In the genomic region with DNA sequence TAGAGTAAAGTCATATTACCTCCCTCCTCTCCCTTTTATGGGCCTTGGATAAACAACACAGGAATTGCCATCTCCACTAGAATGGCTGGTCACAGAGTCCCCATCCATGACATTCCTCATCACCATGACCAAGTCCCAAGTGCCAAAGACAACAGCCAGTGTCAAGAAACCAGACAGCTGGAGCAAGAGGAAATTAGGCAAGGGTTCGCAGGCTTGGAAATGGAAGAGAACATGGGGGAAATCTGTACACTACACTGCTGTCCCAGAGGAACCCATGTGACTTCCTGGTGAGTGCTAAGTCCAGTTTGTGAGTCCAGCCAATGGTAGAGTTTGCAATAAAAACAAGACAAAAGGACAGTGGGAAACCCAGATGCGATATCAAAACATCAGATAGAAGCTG, we compare ENCODE assay signal across 14 mouse cellular contexts. TPM values are rescaled to one million over a fixed set of nuclear protein-coding genes. Genes with fewer than 3 reads are reported as not detected.
DNase-seq lines count a peak whose midpoint lies in the region; ATAC-seq and TF ChIP-seq lines count a peak whose summit lies in the region.
"Had no signal": no experiment of that assay in that cellular context is flagged by ENCODE, and none has a peak within 500 bp of the region (broad histone marks: within the 10 kb centered on the region; RNA-seq: fewer than 3 reads in every experiment).

No protein-coding gene starts in this region.

- intact Hi-C loops in heart, postnatal 10 days (cut with DNase I): no loop called here

- ATAC-seq in kidney, postnatal 0 days (replicated peaks; ENCODE audit: low FRiP score, low read depth): no peak
- ATAC-seq in forebrain, postnatal 0 days: no peak
- no peak for ATAC-seq in forebrain, embryonic 11.5 days (replicated peaks; ENCODE audit: low FRiP score)
- ATAC-seq: liver, embryonic 12.5 days; midbrain, embryonic 15.5 days had no signal

- TF ChIP-seq CTCF in kidney, postnatal 0 days (IDR thresholded peaks at IDR 0.05; ENCODE audit: low read depth): no peak
- TF ChIP-seq CTCF in forebrain, postnatal 0 days (IDR thresholded peaks at IDR 0.05; ENCODE audit: low read depth): no peak

- no peak overlapping the region for H3K4me2 ChIP-seq in kidney, postnatal 0 days (ENCODE audit: low read length)
- no peak overlapping the region for H3K4me2 ChIP-seq in forebrain, postnatal 0 days (ENCODE audit: low read depth)
- no peak overlapping the region for H3K4me2 ChIP-seq in forebrain, embryonic 11.5 days (ENCODE audit: low read depth, low read length, severe bottlenecking)
- H3K4me2 ChIP-seq: heart, embryonic 13.5 days; liver, embryonic 12.5 days; midbrain, embryonic 15.5 days had no signal

- no peaks in the 10 kb centered on the region for H3K9me3 ChIP-seq in kidney, postnatal 0 days (replicated peaks; ENCODE audit: low read length)
- H3K9me3 ChIP-seq in forebrain, postnatal 0 days (ENCODE audit: low read length): no peaks in the 10 kb centered on the region
- H3K9me3 ChIP-seq in forebrain, embryonic 11.5 days (ENCODE audit: control insufficient read depth, low read length): no peaks in the 10 kb centered on the region
- H3K9me3 ChIP-seq: heart, embryonic 13.5 days; liver, embryonic 12.5 days; midbrain, embryonic 15.5 days had no signal

- H3K27me3 ChIP-seq in kidney, postnatal 0 days (ENCODE audit: insufficient read depth, low read length): no peaks in the 10 kb centered on the region
- H3K27me3 ChIP-seq in forebrain, postnatal 0 days (ENCODE audit: insufficient read depth, low read length): no peaks in the 10 kb centered on the region
- H3K27me3 ChIP-seq in forebrain, embryonic 11.5 days (ENCODE audit: control insufficient read depth, insufficient read depth, low read length): no peaks in the 10 kb centered on the region
- H3K27me3 ChIP-seq: heart, embryonic 13.5 days; liver, embryonic 12.5 days; midbrain, embryonic 15.5 days had no signal

- no peak overlapping the region for H3K9ac ChIP-seq in kidney, postnatal 0 days (ENCODE audit: low read depth, low read length)
- H3K9ac ChIP-seq in forebrain, postnatal 0 days: no peak overlapping the region
- no peak overlapping the region for H3K9ac ChIP-seq in forebrain, embryonic 11.5 days (ENCODE audit: low read length)
- H3K9ac ChIP-seq: heart, embryonic 13.5 days; liver, embryonic 12.5 days; midbrain, embryonic 15.5 days had no signal

- WGBS in kidney, postnatal 0 days: 65% methylated on average over 2 of the region's 2 CpGs
- 89% methylated on average over 2 of the region's 2 CpGs for WGBS in forebrain, postnatal 0 days
- 95% methylated on average over 2 of the region's 2 CpGs for WGBS in forebrain, embryonic 11.5 days

- no peaks in the 10 kb centered on the region for H3K4me1 ChIP-seq in kidney, postnatal 0 days (replicated peaks; ENCODE audit: insufficient read depth, low read length)
- no peaks in the 10 kb centered on the region for H3K4me1 ChIP-seq in forebrain, postnatal 0 days (ENCODE audit: insufficient read depth)
- no peaks in the 10 kb centered on the region for H3K4me1 ChIP-seq in forebrain, embryonic 11.5 days (replicated peaks; ENCODE audit: control insufficient read depth, insufficient read depth, low read length)
- H3K4me1 ChIP-seq: liver, embryonic 12.5 days; midbrain, embryonic 15.5 days had no signal

- no peak overlapping the region for H3K4me3 ChIP-seq in kidney, postnatal 0 days (replicated peaks; ENCODE audit: low read depth, low read length)
- no peak overlapping the region for H3K4me3 ChIP-seq in forebrain, postnatal 0 days (ENCODE audit: low read depth, low read length)
- no peak overlapping the region for H3K4me3 ChIP-seq in forebrain, embryonic 11.5 days (ENCODE audit: low read depth, low read length)
- H3K4me3 ChIP-seq: heart, embryonic 13.5 days; liver, embryonic 12.5 days; midbrain, embryonic 15.5 days had no signal

- DNase-seq in kidney, adult 18-20 months: peak; percentile 13
- no peak for DNase-seq in kidney, postnatal 4 days
- DNase-seq in heart, adult 9 months (ENCODE audit: low spot score in 2 of 2): peak; percentile 75 to 87
- peak; percentile 59 to 60 for DNase-seq in heart, postnatal 10 days
- DNase-seq in kidney, postnatal 0 days (ENCODE audit: low spot score): peak; percentile 33
- DNase-seq in forebrain, postnatal 0 days: no peak
- DNase-seq in forebrain, embryonic 11.5 days (ENCODE audit: low spot score): no peak
- DNase-seq: cerebellum, adult 8-10 months; embryo, embryonic 11 days; layer of hippocampus, adult 9-11 months; thymus, adult 18-20 months had no signal

- H3K36me3 ChIP-seq in kidney, postnatal 0 days (ENCODE audit: insufficient read depth, low read length): no peaks in the 10 kb centered on the region
- H3K36me3 ChIP-seq in forebrain, postnatal 0 days (ENCODE audit: insufficient read depth): no peaks in the 10 kb centered on the region
- H3K36me3 ChIP-seq in forebrain, embryonic 11.5 days (ENCODE audit: control insufficient read depth, insufficient read depth, low read length): no peaks in the 10 kb centered on the region; the same call in 1 of the 2 replicates
- H3K36me3 ChIP-seq: heart, embryonic 13.5 days; liver, embryonic 12.5 days; midbrain, embryonic 15.5 days had no signal

- no peak overlapping the region for H3K27ac ChIP-seq in kidney, postnatal 0 days
- H3K27ac ChIP-seq in forebrain, postnatal 0 days (ENCODE audit: low read depth, low read length): no peak overlapping the region
- H3K27ac ChIP-seq in forebrain, embryonic 11.5 days (ENCODE audit: low read depth, low read length): no peak overlapping the region
- H3K27ac ChIP-seq: heart, embryonic 13.5 days; liver, embryonic 12.5 days; midbrain, embryonic 15.5 days had no signal

RNA-seq across cellular contexts. Expression of gene Rnf144a, which starts 47.7 kb away (rescaled TPM):
- total RNA-seq in heart, postnatal 10 days (2021): 10 to 100 TPM; 42.4 to 54.3 TPM
- polyA plus RNA-seq in kidney, postnatal 0 days (2015; fragmentation: Nextera tagmentation; extraction: Ambion mirVana): 19.2 and 21.7 TPM in 2 replicates
- total RNA-seq in forebrain, postnatal 0 days (2014; rRNA removed): 27.4 and 39.1 TPM in 2 replicates
- 16.4 and 23.1 TPM in 2 replicates for polyA plus RNA-seq in forebrain, postnatal 0 days (2015; fragmentation: Nextera tagmentation; extraction: Ambion mirVana)
- polyA plus RNA-seq in forebrain, embryonic 11.5 days (2014; fragmentation: Nextera tagmentation; extraction: Ambion mirVana): 36.8 and 39.3 TPM in 2 replicates

Comparison
In these comparisons a context has a peak if more than half of its experiments do, and no peak if none do; other contexts are left out.
1. DNase-seq: peak in kidney, adult 18-20 months (single experiment), heart, adult 9 months (2 of 2), heart, postnatal 10 days (2 of 2) and kidney, postnatal 0 days (single experiment); none in kidney, postnatal 4 days (0 of 2), forebrain, postnatal 0 days (single experiment) and forebrain, embryonic 11.5 days (single experiment).